In genomic region chr2:154586405-154586804, GRCm38 (mm10) we compare ENCODE assay signal across 8 mouse cellular contexts. TPM values are rescaled to one million over a fixed set of nuclear protein-coding genes. Genes with fewer than 3 reads are reported as not detected.
DNase-seq lines count a peak whose midpoint lies in the region; ATAC-seq and TF ChIP-seq lines count a peak whose summit lies in the region.

No protein-coding gene starts in this region.

- intact Hi-C loops in gastrocnemius, adult 2 months (cut with DNase I) = no loop called here

- peaks cover 4% of the 10 kb centered on the region; the same call in 1 of the 2 replicates for H3K36me3 ChIP-seq in midbrain, embryonic 10.5 days
- no peaks in the 10 kb centered on the region for H3K36me3 ChIP-seq in midbrain, embryonic 15.5 days (replicated peaks)
- H3K36me3 ChIP-seq in midbrain, postnatal 0 days (ENCODE audit: insufficient read depth, low read length) = peaks cover 5% of the 10 kb centered on the region; the same call in 1 of the 2 replicates

- H3K9ac ChIP-seq in midbrain, embryonic 15.5 days = no peak overlapping the region
- H3K9ac ChIP-seq in midbrain, postnatal 0 days (replicated peaks; ENCODE audit: low read length, poor library complexity, severe bottlenecking) = no peak overlapping the region

- no peak for ATAC-seq in midbrain, embryonic 15.5 days (replicated peaks)
- ATAC-seq in midbrain, postnatal 0 days (ENCODE audit: low FRiP score) = no peak
- ATAC-seq in activated CD4-positive, CD25-positive, alpha-beta regulatory T cell, adult 4 months = no peak

- peak; percentile 48 for TF ChIP-seq CTCF in gastrocnemius, adult 2 months (IDR thresholded peaks at IDR 0.05)
- TF ChIP-seq CTCF in midbrain, postnatal 0 days (IDR thresholded peaks at IDR 0.05) = peak; percentile 70

- 75% methylated on average over 5 of the region's 5 CpGs for WGBS in midbrain, embryonic 10.5 days
- 76% methylated on average over 5 of the region's 5 CpGs for whole genome bisulfite sequencing in midbrain, embryonic 15.5 days
- WGBS in midbrain, postnatal 0 days = 80% methylated on average over 5 of the region's 5 CpGs

- no peaks in the 10 kb centered on the region; the same call in 1 of the 2 replicates for H3K9me3 ChIP-seq in midbrain, embryonic 10.5 days (replicated peaks)
- H3K9me3 ChIP-seq in midbrain, embryonic 15.5 days = no peaks in the 10 kb centered on the region
- no peaks in the 10 kb centered on the region for H3K9me3 ChIP-seq in midbrain, postnatal 0 days (ENCODE audit: low read length)

- H3K4me2 ChIP-seq in midbrain, embryonic 15.5 days = no peak overlapping the region
- H3K4me2 ChIP-seq in midbrain, postnatal 0 days (ENCODE audit: low read depth, low read length, poor library complexity, severe bottlenecking) = no peak overlapping the region

- H3K4me1 ChIP-seq in midbrain, embryonic 10.5 days = peaks cover 11% of the 10 kb centered on the region; the same call in 1 of the 2 replicates
- H3K4me1 ChIP-seq in midbrain, embryonic 15.5 days = peaks cover 9% of the 10 kb centered on the region; the same call in 1 of the 2 replicates
- H3K4me1 ChIP-seq in midbrain, postnatal 0 days (ENCODE audit: insufficient read depth, low read length) = no peaks in the 10 kb centered on the region

- no peaks in the 10 kb centered on the region for H3K27me3 ChIP-seq in midbrain, embryonic 10.5 days (ENCODE audit: low read depth, poor library complexity, severe bottlenecking)
- H3K27me3 ChIP-seq in midbrain, embryonic 15.5 days (replicated peaks) = no peaks in the 10 kb centered on the region
- no peaks in the 10 kb centered on the region for H3K27me3 ChIP-seq in midbrain, postnatal 0 days (ENCODE audit: insufficient read depth, low read length)

- H3K27ac ChIP-seq in gastrocnemius, adult 2 months = no peak overlapping the region
- H3K27ac ChIP-seq in midbrain, embryonic 10.5 days (replicated peaks) = no peak overlapping the region
- H3K27ac ChIP-seq in midbrain, embryonic 15.5 days = no peak overlapping the region
- H3K27ac ChIP-seq in midbrain, postnatal 0 days (ENCODE audit: low read depth, low read length) = no peak overlapping the region

- H3K4me3 ChIP-seq in gastrocnemius, adult 2 months = no peak overlapping the region
- H3K4me3 ChIP-seq in midbrain, embryonic 10.5 days = no peak overlapping the region
- no peak overlapping the region for H3K4me3 ChIP-seq in midbrain, embryonic 15.5 days
- no peak overlapping the region for H3K4me3 ChIP-seq in midbrain, postnatal 0 days (ENCODE audit: low read depth, low read length)

- DNase-seq in gastrocnemius, adult 2 months = peak; percentile 44
- no peak for DNase-seq in gastrocnemius, postnatal 25 days
- peak; percentile 32 for DNase-seq in midbrain, embryonic 10.5 days (ENCODE audit: low spot score)
- DNase-seq in c-Kit-negative CD71-positive TER-119-positive erythroid progenitor cells, embryonic 14.5 days (ENCODE audit: low read depth, low spot score) = peak; percentile 32
- peak; percentile 58 for DNase-seq in midbrain, postnatal 0 days (ENCODE audit: low spot score)
- DNase-seq in urinary bladder, postnatal 10 days (ENCODE audit: low spot score) = no peak

RNA-seq across cellular contexts. Expression of gene E2f1, which starts 16.7 kb away (rescaled TPM):
- total RNA-seq in gastrocnemius, adult 2 months (2021) = under 1 TPM; 0.28 to 0.64 TPM
- total RNA-seq in gastrocnemius, postnatal 25 days (2021) = 1 to 10 TPM in 1 of 2 experiments, under 1 TPM in 1; 0.87 to 1.8 TPM
- 34.9 and 35.5 TPM in 2 replicates for polyA plus RNA-seq in midbrain, embryonic 10.5 days (2016; fragmentation: Nextera tagmentation; extraction: Ambion mirVana)
- 5.4 and 7.1 TPM in 2 replicates for polyA plus RNA-seq in midbrain, embryonic 15.5 days (2015; fragmentation: Nextera tagmentation; extraction: Ambion mirVana)
- 2.0 and 2.3 TPM in 2 replicates for total RNA-seq in midbrain, postnatal 0 days (2014; rRNA removed)
- polyA plus RNA-seq in midbrain, postnatal 0 days (2015; fragmentation: Nextera tagmentation; extraction: Ambion mirVana) = 2.1 and 2.3 TPM in 2 replicates
- polyA plus RNA-seq in activated CD4-positive, CD25-positive, alpha-beta regulatory T cell, adult 4 months (2017; shearing (Covaris generic)) = 1 to 10 TPM in 1 of 2 experiments, under 1 TPM in 1; 0.91 to 2.3 TPM

RNA-seq across cellular contexts. Expression of gene Pxmp4, which starts 17.1 kb away (rescaled TPM):
- 10 to 100 TPM; 10.1 to 15.8 TPM for total RNA-seq in gastrocnemius, adult 2 months (2021)
- total RNA-seq in gastrocnemius, postnatal 25 days (2021) = 10 to 100 TPM; 12.6 to 14.9 TPM
- 13.2 and 13.9 TPM in 2 replicates for polyA plus RNA-seq in midbrain, embryonic 10.5 days (2016; fragmentation: Nextera tagmentation; extraction: Ambion mirVana)
- polyA plus RNA-seq in midbrain, embryonic 15.5 days (2015; fragmentation: Nextera tagmentation; extraction: Ambion mirVana) = 15.7 and 15.9 TPM in 2 replicates
- 16.1 and 21.6 TPM in 2 replicates for total RNA-seq in midbrain, postnatal 0 days (2014; rRNA removed)
- 17.8 and 21.1 TPM in 2 replicates for polyA plus RNA-seq in midbrain, postnatal 0 days (2015; fragmentation: Nextera tagmentation; extraction: Ambion mirVana)
- 10 to 100 TPM; 20.5 to 23.2 TPM for polyA plus RNA-seq in activated CD4-positive, CD25-positive, alpha-beta regulatory T cell, adult 4 months (2017; shearing (Covaris generic))

RNA-seq across cellular contexts. Expression of gene Zfp341, which starts 26.7 kb away (rescaled TPM):
- 1 to 10 TPM; 2.6 to 3.5 TPM for total RNA-seq in gastrocnemius, adult 2 months (2021)
- total RNA-seq in gastrocnemius, postnatal 25 days (2021) = 1 to 10 TPM; 2.2 to 2.5 TPM
- 0.92 and 1.1 TPM in 2 replicates for polyA plus RNA-seq in midbrain, embryonic 10.5 days (2016; fragmentation: Nextera tagmentation; extraction: Ambion mirVana)
- polyA plus RNA-seq in midbrain, embryonic 15.5 days (2015; fragmentation: Nextera tagmentation; extraction: Ambion mirVana) = 2.6 and 3.1 TPM in 2 replicates
- total RNA-seq in midbrain, postnatal 0 days (2014; rRNA removed) = 7.7 and 10.4 TPM in 2 replicates
- 1.2 and 1.5 TPM in 2 replicates for polyA plus RNA-seq in midbrain, postnatal 0 days (2015; fragmentation: Nextera tagmentation; extraction: Ambion mirVana)
- polyA plus RNA-seq in activated CD4-positive, CD25-positive, alpha-beta regulatory T cell, adult 4 months (2017; shearing (Covaris generic)) = under 1 TPM; 0.37 to 0.73 TPM

RNA-seq across cellular contexts. Expression of gene 4930519P11Rik, which starts 26.8 kb away (rescaled TPM):
- not detected for total RNA-seq in gastrocnemius, adult 2 months (2021)
- not detected for total RNA-seq in gastrocnemius, postnatal 25 days (2021)
- 0.30 TPM in 1 of 2 replicates, not detected in the other for polyA plus RNA-seq in midbrain, embryonic 10.5 days (2016; fragmentation: Nextera tagmentation; extraction: Ambion mirVana)
- 0.50 and 0.78 TPM in 2 replicates for polyA plus RNA-seq in midbrain, embryonic 15.5 days (2015; fragmentation: Nextera tagmentation; extraction: Ambion mirVana)
- total RNA-seq in midbrain, postnatal 0 days (2014; rRNA removed) = not detected in 2 replicates
- polyA plus RNA-seq in midbrain, postnatal 0 days (2015; fragmentation: Nextera tagmentation; extraction: Ambion mirVana) = 0.35 TPM in 1 of 2 replicates, not detected in the other
- not detected for polyA plus RNA-seq in activated CD4-positive, CD25-positive, alpha-beta regulatory T cell, adult 4 months (2017; shearing (Covaris generic))

RNA-seq across cellular contexts. Expression of gene Necab3, which starts 27.7 kb away (rescaled TPM):
- total RNA-seq in gastrocnemius, adult 2 months (2021) = under 1 TPM; 0.33 to 0.36 TPM
- total RNA-seq in gastrocnemius, postnatal 25 days (2021) = 1 to 10 TPM in 1 of 2 experiments, under 1 TPM in 1; 0.69 to 1.4 TPM
- 5.2 and 7.6 TPM in 2 replicates for polyA plus RNA-seq in midbrain, embryonic 10.5 days (2016; fragmentation: Nextera tagmentation; extraction: Ambion mirVana)
- 15.4 and 18.0 TPM in 2 replicates for polyA plus RNA-seq in midbrain, embryonic 15.5 days (2015; fragmentation: Nextera tagmentation; extraction: Ambion mirVana)
- 23.3 and 27.7 TPM in 2 replicates for total RNA-seq in midbrain, postnatal 0 days (2014; rRNA removed)
- 18.1 and 18.9 TPM in 2 replicates for polyA plus RNA-seq in midbrain, postnatal 0 days (2015; fragmentation: Nextera tagmentation; extraction: Ambion mirVana)
- 1 to 10 TPM in 1 of 2 experiments, under 1 TPM in 1; 0.27 to 1.4 TPM for polyA plus RNA-seq in activated CD4-positive, CD25-positive, alpha-beta regulatory T cell, adult 4 months (2017; shearing (Covaris generic))

Comparison
In these comparisons a context has a peak if more than half of its experiments do, and no peak if none do; other contexts are left out.
1. DNase-seq: peak in gastrocnemius, adult 2 months (single experiment), midbrain, embryonic 10.5 days (single experiment), c-Kit-negative CD71-positive TER-119-positive erythroid progenitor cells, embryonic 14.5 days (single experiment) and midbrain, postnatal 0 days (single experiment); none in gastrocnemius, postnatal 25 days (single experiment) and urinary bladder, postnatal 10 days (single experiment).